Mouse (Mus musculus): ENCODE measurements around the gene Mlxip. TPM values are rescaled to one million over a fixed set of nuclear protein-coding genes. Genes with fewer than 3 reads are reported as not detected.

Gene Mlxip
- polyA plus RNA-seq, 1 experiment = 37.5 TPM

DNA sequence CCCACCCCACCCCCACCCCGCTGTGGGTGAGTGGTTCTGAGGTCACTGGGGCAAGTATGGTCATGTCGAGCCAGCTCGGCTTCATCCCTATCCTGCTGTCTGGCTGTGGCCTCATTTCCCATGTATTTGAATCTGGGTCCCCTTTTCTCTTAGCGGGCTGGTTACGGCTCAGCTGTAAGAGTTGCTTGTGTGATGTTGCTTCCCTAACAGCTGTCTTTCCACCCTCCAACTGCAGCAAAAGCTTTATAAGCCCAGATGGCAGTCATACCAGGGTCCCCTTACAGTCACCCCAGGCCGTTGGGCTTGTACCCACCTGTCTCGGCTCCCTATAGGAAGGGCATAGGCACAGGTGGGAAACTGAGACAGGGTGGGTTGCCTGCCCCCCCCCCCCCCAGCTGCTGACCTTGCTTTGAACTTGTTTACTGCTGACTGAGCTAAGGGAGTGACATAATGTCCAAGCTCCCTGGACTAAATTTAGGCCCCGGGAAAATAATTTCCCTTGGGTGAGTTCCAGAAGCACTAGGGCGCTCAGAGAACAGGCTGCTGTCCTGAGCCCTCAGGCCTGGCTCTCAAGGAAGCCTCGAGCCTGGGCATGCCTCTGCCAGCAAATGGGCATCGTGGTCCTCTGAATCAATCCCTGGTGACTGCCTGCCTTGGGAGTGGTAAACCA is 30.2 kb upstream of the Mlxip start:
- TF ChIP-seq POLR2A (IDR thresholded peaks at IDR 0.05; ENCODE audit: borderline replicate concordance, extremely low read depth, insufficient read depth, insufficient read length, poor library complexity, severe bottlenecking) (no peak), CTCF (IDR thresholded peaks at IDR 0.05; ENCODE audit: borderline replicate concordance, extremely low read depth, insufficient read depth, insufficient read length) (no peak)
- no peak for DNase-seq (ENCODE audit: low read depth)

DNA sequence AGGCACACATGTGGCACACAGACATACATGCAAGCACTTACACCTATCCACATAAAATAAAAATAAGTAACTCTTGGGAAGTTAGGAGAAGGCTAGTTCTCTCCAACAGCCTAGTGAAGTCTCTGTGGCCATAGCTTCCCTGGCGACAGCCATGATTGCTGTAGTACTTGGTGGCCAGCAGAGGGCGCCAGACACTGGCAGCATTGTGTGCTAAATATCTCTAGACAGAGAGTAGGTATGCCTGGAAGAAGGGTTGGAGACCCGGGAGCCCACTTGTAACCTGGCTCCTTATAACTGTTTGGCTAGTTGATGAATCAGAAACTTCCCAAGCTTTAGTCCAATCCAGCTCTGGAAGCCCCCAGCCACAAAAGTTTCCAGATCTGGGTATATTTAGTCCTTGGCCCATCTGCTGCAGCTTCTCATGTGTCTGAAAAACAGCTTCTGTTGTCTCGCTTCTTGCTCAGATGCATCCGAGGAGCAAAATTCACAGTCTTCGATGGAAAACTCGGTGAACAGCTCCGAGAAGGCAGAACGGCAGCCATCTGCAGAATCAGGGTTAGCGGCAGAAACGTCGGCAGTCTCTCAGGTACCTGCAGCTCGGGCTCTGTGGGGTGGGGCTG is 25.6 kb upstream of the Mlxip start:
- TF ChIP-seq POLR2A (IDR thresholded peaks at IDR 0.05; ENCODE audit: borderline replicate concordance, extremely low read depth, insufficient read depth, insufficient read length, poor library complexity, severe bottlenecking) (no peak), CTCF (IDR thresholded peaks at IDR 0.05; ENCODE audit: borderline replicate concordance, extremely low read depth, insufficient read depth, insufficient read length) (peak; percentile 93)
- DNase-seq (ENCODE audit: low read depth) = peak; percentile 74

DNA sequence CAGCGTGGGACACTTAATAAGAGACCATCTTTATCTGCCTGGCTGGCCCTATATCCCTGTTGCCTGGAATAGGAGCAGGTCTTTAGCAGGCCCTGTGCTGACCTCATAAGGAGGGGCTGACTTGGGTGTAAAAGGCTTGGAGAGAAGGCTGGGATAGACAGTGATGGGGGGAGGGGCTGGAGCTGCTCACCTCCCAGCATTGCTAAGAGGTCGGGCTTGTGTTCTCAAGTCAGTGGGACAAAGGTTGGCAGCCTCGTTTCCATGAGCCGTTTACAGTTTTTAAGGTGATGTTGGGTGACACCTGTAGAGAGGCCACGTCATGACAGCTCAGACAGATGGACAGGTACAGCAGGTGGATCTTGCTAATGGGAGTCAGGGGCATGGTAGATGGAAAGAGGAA is 24.5 kb upstream of the Mlxip start:
- DNase-seq (ENCODE audit: low read depth) = no peak
- no peak for TF ChIP-seq CTCF (IDR thresholded peaks at IDR 0.05; ENCODE audit: borderline replicate concordance, extremely low read depth, insufficient read depth, insufficient read length)
- no peak for TF ChIP-seq POLR2A (IDR thresholded peaks at IDR 0.05; ENCODE audit: borderline replicate concordance, extremely low read depth, insufficient read depth, insufficient read length, poor library complexity, severe bottlenecking)

DNA sequence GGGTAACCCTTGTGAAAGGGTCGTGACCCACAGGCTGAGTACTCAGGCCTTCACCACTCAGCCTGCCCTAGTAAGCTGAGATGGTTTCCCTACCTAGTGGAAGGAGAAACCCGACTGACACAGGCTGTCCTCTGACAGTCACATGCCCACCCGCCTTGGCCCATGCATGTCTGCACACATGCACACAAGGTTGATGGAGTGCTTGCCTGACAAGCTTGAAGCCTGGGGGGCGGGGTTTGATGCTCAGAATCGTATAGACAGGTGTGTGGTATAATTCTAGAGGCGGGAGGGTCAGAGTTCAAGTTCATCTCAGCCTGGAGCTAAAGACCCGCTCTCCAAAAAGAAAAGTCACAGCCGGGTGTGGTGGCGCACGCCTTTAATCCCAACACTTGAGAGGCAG is 19.3 kb upstream of the Mlxip start:
- DNase-seq (ENCODE audit: low read depth) = no peak
- TF ChIP-seq POLR2A (IDR thresholded peaks at IDR 0.05; ENCODE audit: borderline replicate concordance, extremely low read depth, insufficient read depth, insufficient read length, poor library complexity, severe bottlenecking) = no peak
- no peak for TF ChIP-seq CTCF (IDR thresholded peaks at IDR 0.05; ENCODE audit: borderline replicate concordance, extremely low read depth, insufficient read depth, insufficient read length)

DNA sequence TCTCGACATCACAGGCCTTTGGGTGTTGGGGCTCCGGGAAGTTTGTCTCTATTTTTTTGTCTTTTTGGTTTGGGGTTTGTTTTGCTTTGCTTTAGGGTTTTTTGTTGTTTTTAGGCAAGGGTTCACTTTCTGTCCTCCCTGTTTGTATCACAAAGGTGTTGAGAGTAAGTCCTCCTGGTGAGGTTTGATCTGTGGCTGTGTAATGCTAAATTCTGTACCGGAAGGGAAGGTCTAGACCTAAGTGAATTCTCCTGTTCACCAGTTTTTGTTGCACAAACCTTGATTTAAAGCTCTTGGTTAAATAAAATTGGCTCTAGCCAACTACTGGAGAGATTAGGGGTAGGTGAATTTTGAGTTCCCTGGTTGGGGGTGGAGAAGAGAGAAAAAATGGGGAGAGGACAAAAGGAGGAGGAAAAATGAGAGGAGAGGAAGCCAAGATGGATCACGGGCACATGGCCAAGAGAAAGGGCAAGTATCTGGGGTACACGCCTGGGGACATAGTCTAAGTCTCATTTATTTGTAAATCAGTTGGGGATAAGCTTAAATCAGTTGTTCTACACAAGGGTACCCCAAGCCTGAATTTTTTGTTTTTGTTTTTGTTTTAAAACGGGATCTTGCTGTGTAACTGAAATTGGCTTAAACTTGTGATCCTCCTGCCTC is 18.7 kb upstream of the Mlxip start:
- TF ChIP-seq CTCF (IDR thresholded peaks at IDR 0.05; ENCODE audit: borderline replicate concordance, extremely low read depth, insufficient read depth, insufficient read length) (no peak), POLR2A (IDR thresholded peaks at IDR 0.05; ENCODE audit: borderline replicate concordance, extremely low read depth, insufficient read depth, insufficient read length, poor library complexity, severe bottlenecking) (no peak)
- no peak for DNase-seq (ENCODE audit: low read depth)

DNA sequence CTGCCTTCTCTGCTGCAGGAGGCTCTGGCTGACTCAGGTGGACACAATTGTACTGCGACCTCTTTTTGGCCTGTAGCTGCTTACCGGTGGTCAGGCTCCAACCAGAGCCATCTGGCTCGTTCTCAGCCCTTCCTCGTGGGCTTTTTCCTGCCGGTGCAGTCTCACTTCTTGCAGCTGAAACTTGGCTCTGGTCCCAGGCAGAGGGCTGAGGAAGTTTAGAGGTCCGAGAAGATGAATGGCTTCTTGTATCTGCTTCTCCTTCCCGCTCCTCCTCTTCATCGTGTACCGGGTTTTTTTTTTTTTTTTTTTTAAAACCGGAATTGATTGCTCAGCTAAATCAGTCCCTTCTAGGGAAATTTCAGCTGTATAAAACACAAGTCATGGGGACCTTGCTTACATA is 18.0 kb upstream of the Mlxip start:
- no peak for TF ChIP-seq CTCF (IDR thresholded peaks at IDR 0.05; ENCODE audit: borderline replicate concordance, extremely low read depth, insufficient read depth, insufficient read length)
- no peak for TF ChIP-seq POLR2A (IDR thresholded peaks at IDR 0.05; ENCODE audit: borderline replicate concordance, extremely low read depth, insufficient read depth, insufficient read length, poor library complexity, severe bottlenecking)
- DNase-seq (ENCODE audit: low read depth) = peak; percentile 84

DNA sequence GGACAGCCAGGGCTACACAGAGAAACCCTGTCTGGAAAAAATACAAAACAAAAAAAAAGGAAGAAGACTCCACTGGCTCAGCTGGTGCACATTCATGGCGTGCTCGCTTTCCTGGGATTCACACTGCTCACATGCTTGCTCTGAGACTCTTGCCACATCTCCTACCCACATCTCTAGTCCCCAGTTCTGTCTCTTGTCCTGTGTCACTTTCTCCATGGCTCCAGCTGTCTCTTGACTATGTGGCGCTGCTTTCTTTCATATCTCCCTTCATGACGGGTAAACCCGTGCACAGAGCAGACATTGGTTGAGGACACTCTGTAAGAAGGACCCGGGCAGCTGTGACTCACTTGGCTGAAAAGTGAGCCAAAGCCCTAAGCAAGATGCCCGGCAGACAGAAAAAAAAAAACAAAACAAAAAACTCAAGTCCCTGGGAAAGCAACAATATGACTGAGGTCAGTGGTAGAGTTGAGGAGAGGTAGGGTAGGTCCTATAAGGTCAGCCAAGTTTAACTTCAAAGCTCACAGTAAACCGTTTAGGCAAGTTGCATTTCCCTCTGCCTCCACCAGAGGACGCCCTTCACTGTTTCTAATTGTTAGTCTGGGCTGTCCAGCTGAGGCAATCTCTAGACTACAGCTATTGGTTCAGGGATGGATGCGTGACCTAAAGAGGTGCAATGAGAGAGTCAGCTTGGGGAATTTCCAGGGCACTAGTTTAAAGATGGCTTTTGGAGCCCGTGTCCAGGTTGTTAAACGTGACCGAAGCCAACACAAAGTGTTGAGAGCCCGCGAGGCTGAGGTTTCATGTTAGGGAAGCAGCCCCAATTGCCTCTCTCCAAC is 17.3 kb upstream of the Mlxip start:
- DNase-seq (ENCODE audit: low read depth) = peak; percentile 65
- no peak for TF ChIP-seq POLR2A (IDR thresholded peaks at IDR 0.05; ENCODE audit: borderline replicate concordance, extremely low read depth, insufficient read depth, insufficient read length, poor library complexity, severe bottlenecking)
- peak; percentile 90 for TF ChIP-seq CTCF (IDR thresholded peaks at IDR 0.05; ENCODE audit: borderline replicate concordance, extremely low read depth, insufficient read depth, insufficient read length)

DNA sequence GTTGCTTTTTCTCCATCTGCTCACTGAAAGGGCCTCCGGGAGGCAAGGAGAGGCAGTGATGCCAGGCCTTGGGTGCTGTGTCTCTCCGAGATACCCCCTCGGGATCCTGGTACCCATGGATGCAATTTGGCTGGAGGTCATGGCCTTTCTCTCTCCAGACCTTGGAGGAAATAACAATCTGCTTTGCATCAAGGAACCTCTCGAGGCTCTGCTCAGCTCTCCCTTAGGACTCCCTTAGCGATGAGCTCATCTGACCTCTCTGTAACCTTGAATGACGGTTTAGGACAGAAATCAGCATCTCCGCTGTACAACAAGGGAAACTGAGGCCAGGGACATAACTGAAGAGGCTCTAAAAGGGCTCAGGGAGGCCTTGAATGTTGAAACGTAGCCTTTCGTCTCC is 15.9 kb upstream of the Mlxip start:
- DNase-seq (ENCODE audit: low read depth) = no peak
- no peak for TF ChIP-seq POLR2A (IDR thresholded peaks at IDR 0.05; ENCODE audit: borderline replicate concordance, extremely low read depth, insufficient read depth, insufficient read length, poor library complexity, severe bottlenecking)
- no peak for TF ChIP-seq CTCF (IDR thresholded peaks at IDR 0.05; ENCODE audit: borderline replicate concordance, extremely low read depth, insufficient read depth, insufficient read length)

DNA sequence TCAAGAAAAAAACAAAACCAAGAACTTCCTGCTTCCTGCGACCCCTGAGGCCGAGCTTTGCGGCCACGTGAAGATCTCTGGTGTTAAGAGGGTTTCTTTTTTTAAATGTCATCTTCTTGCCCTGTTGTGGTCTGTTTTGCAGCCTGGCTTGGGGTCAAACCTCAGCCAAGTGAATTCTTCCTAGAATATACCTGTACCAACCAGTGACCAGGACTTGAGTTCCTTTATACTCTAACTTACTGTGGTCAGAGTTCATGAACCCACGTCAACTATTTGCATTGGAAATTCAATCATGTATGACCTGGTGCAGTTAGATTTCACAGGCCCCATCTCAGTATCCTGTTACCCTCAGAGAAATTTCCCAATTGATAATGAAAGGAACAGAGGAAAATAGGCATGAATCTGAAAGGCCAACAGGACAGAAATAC is 15.1 kb upstream of the Mlxip start:
- DNase-seq (ENCODE audit: low read depth) = no peak
- TF ChIP-seq POLR2A (IDR thresholded peaks at IDR 0.05; ENCODE audit: borderline replicate concordance, extremely low read depth, insufficient read depth, insufficient read length, poor library complexity, severe bottlenecking) = no peak
- no peak for TF ChIP-seq CTCF (IDR thresholded peaks at IDR 0.05; ENCODE audit: borderline replicate concordance, extremely low read depth, insufficient read depth, insufficient read length)

DNA sequence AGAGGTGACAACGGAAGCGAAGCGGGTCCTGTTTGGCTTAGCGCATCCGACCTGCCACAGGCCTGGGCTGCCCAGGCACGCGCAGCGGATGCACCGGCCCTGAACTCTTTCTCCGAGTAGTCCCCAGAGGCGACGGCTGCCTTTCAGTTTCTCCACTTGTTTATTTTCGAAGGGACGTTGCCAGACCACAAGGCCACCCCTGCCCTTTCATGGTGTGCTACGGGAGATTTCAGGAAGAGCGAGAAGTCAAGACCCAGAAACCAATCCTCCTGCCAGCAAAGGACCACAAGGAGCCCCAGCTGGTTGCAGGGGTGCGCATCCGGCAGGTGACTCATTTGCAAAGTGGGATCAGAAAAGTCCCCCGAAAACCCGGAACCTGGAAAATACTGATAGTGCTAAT is 12.6 kb upstream of the Mlxip start:
- TF ChIP-seq POLR2A (IDR thresholded peaks at IDR 0.05; ENCODE audit: borderline replicate concordance, extremely low read depth, insufficient read depth, insufficient read length, poor library complexity, severe bottlenecking) (no peak), CTCF (IDR thresholded peaks at IDR 0.05; ENCODE audit: borderline replicate concordance, extremely low read depth, insufficient read depth, insufficient read length) (no peak)
- no peak for DNase-seq (ENCODE audit: low read depth)

DNA sequence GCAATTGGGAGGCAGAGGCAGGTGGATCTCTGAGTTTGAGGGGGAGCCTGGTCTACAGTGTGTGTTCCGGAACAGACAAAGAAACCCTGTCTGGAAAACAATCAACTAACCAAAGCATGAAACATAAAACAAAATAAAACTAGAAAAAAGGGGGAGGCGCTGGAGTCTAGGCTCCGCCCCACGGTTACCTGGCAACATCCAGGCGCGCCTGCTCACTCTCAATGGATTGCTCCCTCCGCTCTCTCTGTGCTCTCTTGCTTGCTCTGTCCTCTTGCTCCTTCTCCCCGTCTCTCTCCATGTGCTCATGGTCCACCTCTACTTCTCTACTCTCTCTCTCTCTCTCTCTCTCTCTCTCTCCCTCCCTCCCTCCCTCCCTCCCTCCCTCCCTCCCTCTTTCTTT is 11.9 kb upstream of the Mlxip start:
- TF ChIP-seq POLR2A (IDR thresholded peaks at IDR 0.05; ENCODE audit: borderline replicate concordance, extremely low read depth, insufficient read depth, insufficient read length, poor library complexity, severe bottlenecking) = no peak
- TF ChIP-seq CTCF (IDR thresholded peaks at IDR 0.05; ENCODE audit: borderline replicate concordance, extremely low read depth, insufficient read depth, insufficient read length) = no peak
- DNase-seq (ENCODE audit: low read depth) = no peak
